Mouse (Mus musculus): ENCODE results near the gene Trim43b.
"Not testable (repeated sequence)": the region's sequence is repeated elsewhere in the genome, so short reads cannot be mapped to it uniquely, and the experiment has no call there.

The Trim43b gene

DNA sequence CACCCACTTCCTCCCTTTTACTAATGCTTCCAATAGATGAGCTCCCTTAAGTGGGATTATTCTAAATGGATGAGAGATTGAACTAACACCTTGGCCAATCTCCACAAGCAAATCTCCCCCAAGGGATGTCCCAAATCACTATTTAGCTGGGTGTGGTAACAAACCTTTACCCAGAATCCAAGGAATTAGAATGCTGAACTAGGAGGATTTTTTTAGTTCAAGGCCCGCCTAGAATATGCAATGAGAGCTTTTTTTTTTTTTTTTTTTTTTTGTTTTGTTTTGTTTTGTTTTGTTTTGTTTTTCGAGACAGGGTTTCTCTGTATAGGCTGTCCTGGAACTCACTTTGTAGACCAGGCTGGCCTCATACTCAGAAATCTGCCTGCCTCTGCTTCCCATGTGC lies at the start of gene Trim43b:
Gene Trim43b (minus strand): TSS at position 101 of the 400 bp plus-strand sequence.
- not testable (repeated sequence) for DNase-seq (ENCODE audit: low read depth)

DNA sequence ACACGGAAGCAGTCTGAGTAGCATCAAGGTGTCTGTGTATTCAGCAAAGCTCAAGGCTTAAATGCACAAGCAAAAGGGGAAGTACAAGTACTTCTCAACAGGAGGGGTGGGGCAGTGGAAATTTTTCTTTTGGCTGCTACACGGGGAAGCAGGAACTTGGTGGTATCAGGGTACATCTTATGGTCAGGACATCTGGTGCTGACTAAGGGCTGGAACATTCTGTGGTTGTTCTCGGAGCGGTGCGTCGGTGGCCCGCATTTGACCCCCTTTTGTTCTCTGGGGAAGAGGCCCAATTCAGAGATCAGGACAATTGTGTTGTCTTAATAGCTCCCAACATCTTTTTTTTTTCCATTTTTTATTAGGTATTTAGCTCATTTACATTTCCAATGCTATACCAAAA lies 11.9 kb upstream of the Trim43b start:
- DNase-seq (ENCODE audit: low read depth) = not testable (repeated sequence)

GRCm38 (mm10) chr9:89086746-89087145 lies 5.9 kb downstream of the Trim43b start:
- not testable (repeated sequence) for DNase-seq (ENCODE audit: low read depth)

- DNase-seq (ENCODE audit: low read depth) = not testable (repeated sequence)
These were observed 13.0 kb downstream of the Trim43b start for GRCm38 (mm10) chr9:89079637-89080036.

- not testable (repeated sequence) for DNase-seq (ENCODE audit: low read depth)
These were observed 16.1 kb downstream of the Trim43b start for GRCm38 (mm10) chr9:89076508-89076907.

GRCm38 (mm10) chr9:89067143-89067501 lies 25.5 kb downstream of the Trim43b start:
- DNase-seq (ENCODE audit: low read depth) = not testable (repeated sequence)

DNA sequence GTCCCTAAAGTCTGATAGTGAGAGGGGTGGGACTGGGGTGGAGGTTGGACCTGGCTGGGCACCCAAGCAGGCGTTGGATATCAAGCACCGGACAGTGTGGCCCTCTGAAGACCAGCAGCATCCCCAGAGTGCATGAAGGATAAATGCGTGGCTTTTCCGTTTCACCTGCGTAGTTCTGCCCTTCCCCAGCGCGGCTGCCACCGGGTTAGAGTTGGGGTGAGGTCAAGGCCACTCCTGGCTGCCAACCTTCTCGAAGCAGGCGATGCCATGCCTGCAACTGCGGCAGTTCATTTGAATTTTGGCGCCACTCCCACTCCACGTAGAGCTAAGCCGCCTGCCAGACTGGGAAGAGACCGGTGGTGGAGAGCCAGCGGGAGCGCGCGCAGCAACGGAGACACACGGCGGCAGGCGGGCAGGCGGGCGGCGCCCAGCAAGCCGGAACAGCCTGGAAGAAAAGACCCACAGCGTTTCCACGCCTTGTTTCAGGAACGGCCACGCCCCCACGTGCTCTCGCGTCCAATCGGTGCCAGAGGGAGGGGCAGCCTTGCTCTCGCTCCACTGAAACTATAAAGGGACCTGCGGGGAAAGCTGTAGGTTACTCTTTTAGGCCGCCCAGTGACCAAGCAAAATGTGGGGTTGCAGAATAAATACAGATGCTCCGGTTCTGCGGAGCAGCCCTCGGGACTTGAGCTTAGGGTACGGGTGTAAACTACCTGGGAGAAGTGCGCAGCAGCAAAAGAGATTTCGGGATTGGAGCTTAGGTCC lies 26.1 kb downstream of the Trim43b start:
- not testable (repeated sequence) for DNase-seq (ENCODE audit: low read depth)

Measured in c-Kit-positive CD71-negative TER-119-negative erythroid progenitor cells, embryonic 14.5 days (primary cell).